8 mouse cellular contexts compared by ENCODE assay signal in the genomic region with DNA sequence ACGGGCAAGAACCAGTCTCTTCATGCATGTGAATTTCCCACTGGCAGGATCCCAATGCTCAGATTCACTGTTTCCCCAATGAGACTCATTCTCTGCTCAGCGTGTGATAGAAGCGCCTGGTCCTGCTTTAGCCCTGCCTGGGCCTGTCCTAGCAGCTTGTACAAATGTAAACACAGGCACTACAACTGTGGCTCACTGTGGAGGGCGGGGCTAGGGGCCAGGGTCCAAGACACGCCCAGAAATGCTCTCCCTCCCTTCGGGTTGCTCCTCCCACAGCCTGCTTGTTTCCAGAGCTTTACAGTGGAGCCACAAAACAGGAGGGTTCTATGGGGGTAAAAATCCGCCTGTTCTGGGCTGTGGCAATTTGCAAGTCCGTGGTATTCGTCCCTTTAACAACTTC.
DNase-seq lines count a peak whose midpoint lies in the region; ATAC-seq lines count a peak whose summit lies in the region.

No protein-coding gene starts in this region.

- DNase-seq in NIH3T3 (ENCODE audit: low read depth) (peak; percentile 68), liver (peak; percentile 82)
- DNase-seq in cerebellum, adult 11-12 months = peak; percentile 49
- DNase-seq in thymus, postnatal 4 days = peak; percentile 85

- H3K4me1 ChIP-seq in forebrain, embryonic 16.5 days (replicated peaks; ENCODE audit: control insufficient read depth, insufficient read depth, low read length) = peaks cover 17% of the 10 kb centered on the region
- H3K4me1 ChIP-seq in hindbrain, embryonic 15.5 days (replicated peaks) = peaks cover 14% of the 10 kb centered on the region
- H3K4me1 ChIP-seq in midbrain, embryonic 16.5 days (ENCODE audit: control insufficient read depth, insufficient read depth, low read length) = peaks cover 3% of the 10 kb centered on the region

- H3K9me3 ChIP-seq in forebrain, embryonic 16.5 days (ENCODE audit: control insufficient read depth, low read length) = no peaks in the 10 kb centered on the region
- H3K9me3 ChIP-seq in hindbrain, embryonic 15.5 days = no peaks in the 10 kb centered on the region
- no peaks in the 10 kb centered on the region for H3K9me3 ChIP-seq in midbrain, embryonic 16.5 days (replicated peaks; ENCODE audit: control insufficient read depth, low read length, poor library complexity, severe bottlenecking)

- 14% methylated on average over 9 of the region's 9 CpGs for WGBS in forebrain, embryonic 16.5 days
- WGBS in hindbrain, embryonic 15.5 days = 26% methylated on average over 9 of the region's 9 CpGs
- WGBS in midbrain, embryonic 16.5 days = 32% methylated on average over 9 of the region's 9 CpGs

- no peak overlapping the region for H3K4me2 ChIP-seq in forebrain, embryonic 16.5 days (ENCODE audit: low read length)
- no peak overlapping the region for H3K4me2 ChIP-seq in hindbrain, embryonic 15.5 days
- H3K4me2 ChIP-seq in midbrain, embryonic 16.5 days (ENCODE audit: low read length) = no peak overlapping the region

- H3K4me3 ChIP-seq in forebrain, embryonic 16.5 days (replicated peaks; ENCODE audit: low read length) = no peak overlapping the region
- H3K4me3 ChIP-seq in hindbrain, embryonic 15.5 days = no peak overlapping the region
- H3K4me3 ChIP-seq in midbrain, embryonic 16.5 days (ENCODE audit: low read depth, low read length) = no peak overlapping the region

- H3K9ac ChIP-seq in forebrain, embryonic 16.5 days (replicated peaks; ENCODE audit: low read depth, low read length) = no peak overlapping the region
- no peak overlapping the region for H3K9ac ChIP-seq in hindbrain, embryonic 15.5 days
- no peak overlapping the region for H3K9ac ChIP-seq in midbrain, embryonic 16.5 days (ENCODE audit: low read depth, low read length)

- no peaks in the 10 kb centered on the region for H3K27me3 ChIP-seq in forebrain, embryonic 16.5 days (replicated peaks; ENCODE audit: control insufficient read depth, insufficient read depth, low read length)
- H3K27me3 ChIP-seq in hindbrain, embryonic 15.5 days = no peaks in the 10 kb centered on the region
- H3K27me3 ChIP-seq in midbrain, embryonic 16.5 days (ENCODE audit: control insufficient read depth, insufficient read depth, low read depth, low read length) = no peaks in the 10 kb centered on the region

- no peaks in the 10 kb centered on the region for H3K36me3 ChIP-seq in forebrain, embryonic 16.5 days (ENCODE audit: control insufficient read depth, insufficient read depth)
- H3K36me3 ChIP-seq in hindbrain, embryonic 15.5 days = no peaks in the 10 kb centered on the region
- H3K36me3 ChIP-seq in midbrain, embryonic 16.5 days (ENCODE audit: control insufficient read depth, insufficient read depth, low read length) = no peaks in the 10 kb centered on the region

- peak overlapping the region; percentile 16 for H3K27ac ChIP-seq in forebrain, embryonic 16.5 days (ENCODE audit: low read length)
- no peak overlapping the region; the same call in 1 of the 2 replicates for H3K27ac ChIP-seq in hindbrain, embryonic 15.5 days (replicated peaks)
- no peak overlapping the region for H3K27ac ChIP-seq in midbrain, embryonic 16.5 days (ENCODE audit: low read length)

- peak; percentile 92 for ATAC-seq in forebrain, embryonic 16.5 days
- peak; percentile 87 for ATAC-seq in hindbrain, embryonic 15.5 days (ENCODE audit: low FRiP score, low read depth)
- peak; percentile 76 for ATAC-seq in midbrain, embryonic 16.5 days
- ATAC-seq in monocyte, adult 5-6 weeks (replicated peaks; ENCODE audit: insufficient number of reproducible peaks, low FRiP score, low TSS enrichment, poor library complexity, severe bottlenecking) = no peak
